Mouse (Mus musculus) heart, postnatal 0 days (tissue): ENCODE measurements around the gene Dnajc13. TPM values are rescaled to one million over a fixed set of nuclear protein-coding genes. Genes with fewer than 3 reads are reported as not detected.

ENCODE experiments used
- ATAC-seq: fragments of 200-750 bp; cut with Nextera tagmentation; 2 replicates; pipeline ENCODE4 v1.8.0; 2017; ENCODE audit warnings: low read depth, moderate number of reproducible peaks, moderate library complexity; ENCODE audit not compliant: insufficient read depth
- DNase-seq: peaks from one replicate; pipeline ENCODE4 v3.0.0-alpha.2; 2016; ENCODE audit warnings: low spot score
- H3K27ac ChIP-seq: fragments of 300-500 bp; sonication (generic); 2 replicates; pipeline ENCODE4 v1.5.1; 2014; ENCODE audit warnings: low read depth, mild to moderate bottlenecking
- H3K27me3 ChIP-seq: fragments of 300-500 bp; sonication (generic); 2 replicates; pipeline ENCODE4 v1.6.1; 2014; ENCODE audit warnings: low read length, mixed read lengths; ENCODE audit not compliant: control insufficient read depth, insufficient read depth
- H3K36me3 ChIP-seq: fragments of 300-500 bp; sonication (generic); replicated peaks from 2 replicates; pipeline ENCODE4 v1.6.1; 2014; ENCODE audit warnings: low read length, mixed read lengths; ENCODE audit not compliant: control insufficient read depth, insufficient read depth
- H3K4me1 ChIP-seq: fragments of 300-500 bp; sonication (generic); 2 replicates; pipeline ENCODE4 v1.6.1; 2014; ENCODE audit warnings: antibody characterized with exemption; ENCODE audit not compliant: control insufficient read depth, insufficient read depth
- H3K4me2 ChIP-seq: fragments of 300-500 bp; sonication (generic); 2 replicates; pipeline ENCODE4 v1.6.1; 2014; ENCODE audit warnings: low read depth, mild to moderate bottlenecking, low read length, moderate library complexity
- H3K4me3 ChIP-seq: fragments of 300-500 bp; sonication (generic); 2 replicates; pipeline ENCODE4 v1.5.1; 2014; ENCODE audit warnings: low read depth, low read length
- H3K9ac ChIP-seq: fragments of 300-500 bp; sonication (generic); replicated peaks from 2 replicates; pipeline ENCODE4 v1.6.1; 2014; ENCODE audit warnings: low read depth, low read length, mixed read lengths
- H3K9me3 ChIP-seq: fragments of 300-500 bp; sonication (generic); replicated peaks from 2 replicates; pipeline ENCODE4 v1.6.1; 2016; ENCODE audit warnings: low read length; ENCODE audit not compliant: control insufficient read depth
- CTCF ChIP-seq: IDR thresholded peaks from 2 replicates; pipeline ENCODE4 v1.5.1; 2016; ENCODE audit warnings: antibody characterized with exemption, control low read depth, low read depth
- EP300 ChIP-seq: IDR thresholded peaks from 2 replicates; pipeline ENCODE4 v1.6.1; 2016; ENCODE audit warnings: antibody characterized with exemption, low read depth
- WGBS: fragments of 180-500 bp; shearing (Covaris S2); extraction: QIAGEN DNeasy Blood & Tissue Kit; methylation state at CpG from one replicate; pipeline ENCODE4 v1.1.7; 2014; 5-methylcytosine and 5-hydroxymethylcytosine counted together
- polyA plus RNA-seq: library from polyadenylated mRNA; unstranded; fragments of >200 nt; fragmentation: Nextera tagmentation; extraction: Ambion mirVana; gene quantifications from 2 replicates; pipeline ENCODE4 v1.2.1, GENCODE M21; 2015
- total RNA-seq: library from RNA; depleted of rRNA; stranded (reverse); fragments of >200 nt; gene quantifications from 2 replicates; pipeline ENCODE4 v1.2.3, GENCODE M21; 2014; ENCODE audit warnings: low replicate concordance; rRNA removed

Gene Dnajc13
- total and polyA plus RNA-seq, 2 experiments from 2014 or later, result 7.5 to 40.2 TPM

GRCm38 (mm10) chr9:104102301-104102700 is 160.4 kb downstream of the Dnajc13 start:
- Histone ChIP-seq H3K9me3 (no peaks in the 10 kb centered on the region), H3K4me3 (no peak overlapping the region), H3K4me2 (peak overlapping the region; percentile 27; the same call in 1 of the 2 replicates), H3K36me3 (peaks cover 10% of the 10 kb centered on the region), H3K27ac (no peak overlapping the region), H3K9ac (no peak overlapping the region), H3K27me3 (no peaks in the 10 kb centered on the region), H3K4me1 (no peaks in the 10 kb centered on the region)
- TF ChIP-seq CTCF (no peak), EP300 (no peak)
- 19% methylated on average over 6 of the region's 6 CpGs for WGBS
- ATAC-seq, result peak; percentile 51; the same call in 1 of the 2 replicates
- peak; percentile 43 for DNase-seq

DNA sequence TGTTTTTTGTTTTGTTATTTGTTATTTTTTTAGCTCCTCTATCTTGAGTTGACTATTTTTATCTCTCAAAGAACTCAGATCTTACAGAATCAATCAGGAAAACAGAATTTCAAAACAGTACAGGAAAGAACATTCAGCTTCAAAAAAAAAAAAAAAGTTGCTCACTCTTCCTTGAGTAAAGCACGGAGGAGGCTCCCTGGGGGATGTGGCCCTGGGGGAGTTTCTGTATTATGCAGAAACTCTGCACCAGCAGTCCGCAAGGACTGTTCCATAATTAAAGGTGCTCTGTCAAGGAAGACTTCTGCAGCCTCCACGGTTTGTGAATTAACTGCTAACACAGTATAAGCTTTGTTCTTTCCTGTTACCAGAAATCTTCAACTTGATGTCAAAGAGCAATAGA is 161.3 kb downstream of the Dnajc13 start:
- Histone ChIP-seq H3K9me3 (no peaks in the 10 kb centered on the region), H3K27me3 (no peaks in the 10 kb centered on the region), H3K4me1 (no peaks in the 10 kb centered on the region), H3K27ac (no peak overlapping the region), H3K4me3 (no peak overlapping the region), H3K4me2 (peak overlapping the region; percentile 35; the same call in 1 of the 2 replicates), H3K9ac (no peak overlapping the region), H3K36me3 (peaks cover 18% of the 10 kb centered on the region)
- ATAC-seq, result no peak
- WGBS, result 67% methylated on average over 3 of the region's 3 CpGs
- no peak for DNase-seq
- TF ChIP-seq CTCF (no peak), EP300 (no peak)

Other genes with a start within 250 kb of the Dnajc13 start
- not detected in 2 replicates for gene Gm28305, start 222.3 kb downstream of the Dnajc13 start, total RNA-seq
- not detected in 2 replicates for gene Gm28305, start 222.3 kb downstream of the Dnajc13 start, polyA plus RNA-seq
- 25.3 and 32.0 TPM in 2 replicates for gene Uba5, start 199.8 kb downstream of the Dnajc13 start, total RNA-seq
- 27.7 and 28.3 TPM in 2 replicates for gene Uba5, start 199.8 kb downstream of the Dnajc13 start, polyA plus RNA-seq
- 36.7 and 58.5 TPM in 2 replicates for gene Acad11, start 199.6 kb downstream of the Dnajc13 start, total RNA-seq
- gene Acad11, start 199.6 kb downstream of the Dnajc13 start, polyA plus RNA-seq, result 17.4 and 18.6 TPM in 2 replicates
- 18.1 and 18.8 TPM in 2 replicates for gene Ackr4, start 136.0 kb downstream of the Dnajc13 start, total RNA-seq
- gene Ackr4, start 136.0 kb downstream of the Dnajc13 start, polyA plus RNA-seq, result 6.4 and 6.7 TPM in 2 replicates
- 2.4 TPM in 1 of 2 replicates, not detected in the other for gene Acpp, start 74.8 kb upstream of the Dnajc13 start, total RNA-seq
- 0.07 TPM in 1 of 2 replicates, not detected in the other for gene Acpp, start 74.8 kb upstream of the Dnajc13 start, polyA plus RNA-seq